Mouse (Mus musculus): ENCODE data around the gene Mdga2. TPM values are rescaled to one million over a fixed set of nuclear protein-coding genes. Genes with fewer than 3 reads are reported as not detected.

The Mdga2 gene
- total and polyA plus RNA-seq, 3 experiments = 1.6 TPM; not detected in 2

GRCm38 (mm10) chr12:67220041-67220440 lies 2.3 kb downstream of the Mdga2 start:
- no peaks in the 10 kb centered on the region for H3K4me1 ChIP-seq (ENCODE audit: insufficient read depth, low read depth, low read length)
- DNase-seq (ENCODE audit: low spot score) = no peak
- no peak for ATAC-seq (ENCODE audit: extremely low read depth, insufficient number of reproducible peaks, low FRiP score, poor library complexity, severe bottlenecking)
- TF ChIP-seq TAL1 (conservative IDR thresholded peaks at IDR 0.05; ENCODE audit: low read depth, low read length) (no peak), CTCF (IDR thresholded peaks at IDR 0.05; ENCODE audit: low read depth, low read length) (no peak), GATA1 (IDR thresholded peaks at IDR 0.05; ENCODE audit: borderline replicate concordance, low read length) (no peak), GATA2 (IDR thresholded peaks at IDR 0.05; ENCODE audit: borderline replicate concordance, low read depth, low read length) (no peak), POLR2AphosphoS5 (IDR thresholded peaks at IDR 0.05; ENCODE audit: insufficient replicate concordance, low read depth, low read length) (no peak)
- H3K36me3 ChIP-seq (replicated peaks) = no peaks in the 10 kb centered on the region
- H3K27me3 ChIP-seq (ENCODE audit: insufficient read depth, low read length) = peaks cover 3% of the 10 kb centered on the region; the same call in 1 of the 2 replicates
- peaks cover 37% of the 10 kb centered on the region for H3K9me3 ChIP-seq (replicated peaks)
- H3K4me3 ChIP-seq (ENCODE audit: low read depth, low read length) = no peak overlapping the region

- ATAC-seq (ENCODE audit: extremely low read depth, insufficient number of reproducible peaks, low FRiP score, poor library complexity, severe bottlenecking) (no peak), DNase-seq (ENCODE audit: low spot score) (no peak)
- TF ChIP-seq POLR2AphosphoS5 (IDR thresholded peaks at IDR 0.05; ENCODE audit: insufficient replicate concordance, low read depth, low read length) (no peak), TAL1 (conservative IDR thresholded peaks at IDR 0.05; ENCODE audit: low read depth, low read length) (no peak), GATA1 (IDR thresholded peaks at IDR 0.05; ENCODE audit: borderline replicate concordance, low read length) (no peak), CTCF (IDR thresholded peaks at IDR 0.05; ENCODE audit: low read depth, low read length) (no peak), GATA2 (IDR thresholded peaks at IDR 0.05; ENCODE audit: borderline replicate concordance, low read depth, low read length) (no peak)
- Histone ChIP-seq H3K27me3 (ENCODE audit: insufficient read depth, low read length) (peaks cover 3% of the 10 kb centered on the region; the same call in 1 of the 2 replicates), H3K4me1 (ENCODE audit: insufficient read depth, low read depth, low read length) (no peaks in the 10 kb centered on the region), H3K9me3 (replicated peaks) (peaks cover 37% of the 10 kb centered on the region), H3K36me3 (replicated peaks) (no peaks in the 10 kb centered on the region), H3K4me3 (ENCODE audit: low read depth, low read length) (no peak overlapping the region)
Measured at GRCm38 (mm10) chr12:67219564-67219963, 2.8 kb downstream of the Mdga2 start.

- peaks cover 2% of the 10 kb centered on the region; the same call in 1 of the 2 replicates for H3K9me3 ChIP-seq (replicated peaks)
- H3K4me3 ChIP-seq (ENCODE audit: low read depth, low read length) = no peak overlapping the region
- ATAC-seq (ENCODE audit: extremely low read depth, insufficient number of reproducible peaks, low FRiP score, poor library complexity, severe bottlenecking) = no peak
- H3K27me3 ChIP-seq (ENCODE audit: insufficient read depth, low read length) = no peaks in the 10 kb centered on the region
- no peak for DNase-seq (ENCODE audit: low spot score)
- H3K36me3 ChIP-seq (replicated peaks) = no peaks in the 10 kb centered on the region
- TF ChIP-seq GATA1 (IDR thresholded peaks at IDR 0.05; ENCODE audit: borderline replicate concordance, low read length) (no peak), TAL1 (conservative IDR thresholded peaks at IDR 0.05; ENCODE audit: low read depth, low read length) (no peak), POLR2AphosphoS5 (IDR thresholded peaks at IDR 0.05; ENCODE audit: insufficient replicate concordance, low read depth, low read length) (no peak), GATA2 (IDR thresholded peaks at IDR 0.05; ENCODE audit: borderline replicate concordance, low read depth, low read length) (no peak), CTCF (IDR thresholded peaks at IDR 0.05; ENCODE audit: low read depth, low read length) (no peak)
- no peaks in the 10 kb centered on the region for H3K4me1 ChIP-seq (ENCODE audit: insufficient read depth, low read depth, low read length)
Measured at GRCm38 (mm10) chr12:67212801-67213200, 9.5 kb downstream of the Mdga2 start.

GRCm38 (mm10) chr12:67178155-67178554 lies 44.2 kb downstream of the Mdga2 start:
- Histone ChIP-seq H3K4me3 (ENCODE audit: low read depth, low read length) (no peak overlapping the region), H3K27me3 (ENCODE audit: insufficient read depth, low read length) (no peaks in the 10 kb centered on the region), H3K9me3 (replicated peaks) (peaks cover 6% of the 10 kb centered on the region), H3K36me3 (replicated peaks) (no peaks in the 10 kb centered on the region), H3K4me1 (ENCODE audit: insufficient read depth, low read depth, low read length) (no peaks in the 10 kb centered on the region)
- 0 out of 2 replicates have a peak, but pooled peaks have one; percentile 18 for ATAC-seq (ENCODE audit: extremely low read depth, insufficient number of reproducible peaks, low FRiP score, poor library complexity, severe bottlenecking)
- no peak for TF ChIP-seq TAL1 (conservative IDR thresholded peaks at IDR 0.05; ENCODE audit: low read depth, low read length)
- TF ChIP-seq GATA2 (IDR thresholded peaks at IDR 0.05; ENCODE audit: borderline replicate concordance, low read depth, low read length) = no peak
- TF ChIP-seq GATA1 (IDR thresholded peaks at IDR 0.05; ENCODE audit: borderline replicate concordance, low read length) = no peak
- TF ChIP-seq CTCF (IDR thresholded peaks at IDR 0.05; ENCODE audit: low read depth, low read length) = no peak
- no peak for TF ChIP-seq POLR2AphosphoS5 (IDR thresholded peaks at IDR 0.05; ENCODE audit: insufficient replicate concordance, low read depth, low read length)
- no peak for DNase-seq (ENCODE audit: low spot score)

GRCm38 (mm10) chr12:67156569-67157237 lies 65.6 kb downstream of the Mdga2 start:
- H3K4me1 ChIP-seq (ENCODE audit: insufficient read depth, low read depth, low read length) = no peaks in the 10 kb centered on the region
- peaks cover 12% of the 10 kb centered on the region for H3K9me3 ChIP-seq (replicated peaks)
- DNase-seq (ENCODE audit: low spot score) (no peak), ATAC-seq (ENCODE audit: extremely low read depth, insufficient number of reproducible peaks, low FRiP score, poor library complexity, severe bottlenecking) (no peak)
- H3K27me3 ChIP-seq (ENCODE audit: insufficient read depth, low read length) = no peaks in the 10 kb centered on the region
- H3K36me3 ChIP-seq (replicated peaks) = no peaks in the 10 kb centered on the region
- no peak for TF ChIP-seq TAL1 (conservative IDR thresholded peaks at IDR 0.05; ENCODE audit: low read depth, low read length)
- TF ChIP-seq POLR2AphosphoS5 (IDR thresholded peaks at IDR 0.05; ENCODE audit: insufficient replicate concordance, low read depth, low read length) = no peak
- no peak for TF ChIP-seq GATA1 (IDR thresholded peaks at IDR 0.05; ENCODE audit: borderline replicate concordance, low read length)
- TF ChIP-seq GATA2 (IDR thresholded peaks at IDR 0.05; ENCODE audit: borderline replicate concordance, low read depth, low read length) = no peak
- TF ChIP-seq CTCF (IDR thresholded peaks at IDR 0.05; ENCODE audit: low read depth, low read length) = no peak
- H3K4me3 ChIP-seq (ENCODE audit: low read depth, low read length) = no peak overlapping the region

GRCm38 (mm10) chr12:67153077-67153476 lies 69.3 kb downstream of the Mdga2 start:
- ATAC-seq (ENCODE audit: extremely low read depth, insufficient number of reproducible peaks, low FRiP score, poor library complexity, severe bottlenecking) = no peak

More at GRCm38 (mm10) chr12:67153077-67153476, 69.3 kb downstream of the Mdga2 start:
- H3K36me3 ChIP-seq (replicated peaks) = no peaks in the 10 kb centered on the region
- no peak for DNase-seq (ENCODE audit: low spot score)
- TF ChIP-seq POLR2AphosphoS5 (IDR thresholded peaks at IDR 0.05; ENCODE audit: insufficient replicate concordance, low read depth, low read length) = no peak
- no peak for TF ChIP-seq CTCF (IDR thresholded peaks at IDR 0.05; ENCODE audit: low read depth, low read length)
- TF ChIP-seq GATA2 (IDR thresholded peaks at IDR 0.05; ENCODE audit: borderline replicate concordance, low read depth, low read length) = no peak
- TF ChIP-seq TAL1 (conservative IDR thresholded peaks at IDR 0.05; ENCODE audit: low read depth, low read length) = no peak
- no peak for TF ChIP-seq GATA1 (IDR thresholded peaks at IDR 0.05; ENCODE audit: borderline replicate concordance, low read length)
- peaks cover 6% of the 10 kb centered on the region for H3K9me3 ChIP-seq (replicated peaks)
- H3K27me3 ChIP-seq (ENCODE audit: insufficient read depth, low read length) = no peaks in the 10 kb centered on the region
- H3K4me1 ChIP-seq (ENCODE audit: insufficient read depth, low read depth, low read length) = no peaks in the 10 kb centered on the region
- H3K4me3 ChIP-seq (ENCODE audit: low read depth, low read length) = no peak overlapping the region
